Mouse (Mus musculus) MEL (cell line): ENCODE data around the gene Vav2.

Source experiments
- BHLHE40 ChIP-seq: IDR thresholded peaks from 2 replicates; pipeline ENCODE4 v1.6.1; 2012; ENCODE audit warnings: low read depth, mild to moderate bottlenecking, inconsistent platforms, low read length, improper control_type of control experiment, borderline replicate concordance
- ZNF384 ChIP-seq: IDR thresholded peaks from 2 replicates; pipeline ENCODE4 v1.6.1; 2012; ENCODE audit warnings: low read depth, mild to moderate bottlenecking, inconsistent platforms, low read length, improper control_type of control experiment

GRCm38 (mm10) chr2:27394158-27394832 lies 32.5 kb downstream of the Vav2 start:
- TF ChIP-seq ZNF384 (no peak), BHLHE40 (no peak)
